Mouse (Mus musculus): ENCODE measurements at regions not wholly inside any gene's neighbourhood (a gene's known extent, or its start where the extent isn't known, plus 50 kb on each side); places are given as distances from the start of the nearest gene placed in this dataset.

GRCm38 (mm10) chr2:74945185-74945749 lies 119.7 kb downstream of the Mtx2 start:
- TF ChIP-seq CTCF (IDR thresholded peaks at IDR 0.05; ENCODE audit: borderline replicate concordance, insufficient read depth, low read depth, low read length) (no peak), POLR2A (IDR thresholded peaks at IDR 0.05; ENCODE audit: borderline replicate concordance, insufficient read depth, low read length) (no peak)
